Mouse (Mus musculus) embryonic fibroblast, embryonic 13.5 days (primary cell): Measurements from ENCODE around the gene Ostn. TPM values are rescaled to one million over a fixed set of nuclear protein-coding genes. Genes with fewer than 3 reads are reported as not detected.
A peak's percentile ranks its signal among the peaks of the same experiment; 100 is the strongest.

Experiments used
- H3K27ac ChIP-seq: 2 replicates; pipeline ENCODE4 v1.5.1; 2012; ENCODE audit warnings: low read length, control low read depth, inconsistent platforms; ENCODE audit not compliant: insufficient read depth
- H3K4me1 ChIP-seq: 2 replicates; pipeline ENCODE4 v1.6.1; 2011; ENCODE audit warnings: low read length; ENCODE audit not compliant: control insufficient read depth, insufficient read depth
- H3K4me3 ChIP-seq: 2 replicates; pipeline ENCODE4 v1.5.1; 2011; ENCODE audit warnings: mild to moderate bottlenecking, control low read depth, low read length; ENCODE audit not compliant: insufficient read depth
- CTCF ChIP-seq: IDR thresholded peaks from 2 replicates; pipeline ENCODE4 v1.5.1; 2011; ENCODE audit warnings: mild to moderate bottlenecking, control low read depth, low read length, moderate library complexity, borderline replicate concordance; ENCODE audit not compliant: insufficient read depth
- POLR2A ChIP-seq: IDR thresholded peaks from 2 replicates; pipeline ENCODE4 v1.6.1; 2011; ENCODE audit warnings: low read depth, mild to moderate bottlenecking, control low read depth, low read length, moderate library complexity
- polyA plus RNA-seq: library from polyadenylated mRNA; stranded (reverse); fragments of >200 nt; gene quantifications from 2 replicates; pipeline ENCODE4 v1.2.4, GENCODE M21; 2011; ENCODE audit warnings: low read depth; ENCODE audit not compliant: missing spikeins, insufficient read length

Gene Ostn
- polyA plus RNA-seq, 1 experiment = 2.3 TPM

DNA sequence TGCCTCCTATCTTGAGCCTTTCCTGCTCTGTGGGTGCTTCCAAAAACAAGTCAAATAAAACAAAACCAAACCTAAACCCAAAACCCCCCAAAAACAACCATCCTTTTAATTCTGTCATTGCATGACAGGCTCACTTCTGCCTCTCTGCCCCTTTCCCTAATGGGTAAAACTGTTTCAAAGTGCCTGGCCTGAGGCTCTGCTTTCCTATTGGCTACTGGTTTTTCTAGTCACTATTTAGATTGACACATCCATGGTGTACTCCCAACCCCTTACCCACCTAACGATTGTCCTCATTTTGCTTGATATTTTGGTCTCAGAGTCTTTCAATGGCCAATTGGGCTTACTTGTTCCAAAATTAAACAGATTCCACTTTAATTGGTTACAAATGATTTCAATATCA, 78.4 kb downstream of the Ostn start:
- Histone ChIP-seq H3K4me1 (peaks cover 7% of the 10 kb centered on the region), H3K4me3 (no peak overlapping the region), H3K27ac (no peak overlapping the region; the same call in 1 of the 2 replicates)
- TF ChIP-seq POLR2A (no peak), CTCF (no peak)

DNA sequence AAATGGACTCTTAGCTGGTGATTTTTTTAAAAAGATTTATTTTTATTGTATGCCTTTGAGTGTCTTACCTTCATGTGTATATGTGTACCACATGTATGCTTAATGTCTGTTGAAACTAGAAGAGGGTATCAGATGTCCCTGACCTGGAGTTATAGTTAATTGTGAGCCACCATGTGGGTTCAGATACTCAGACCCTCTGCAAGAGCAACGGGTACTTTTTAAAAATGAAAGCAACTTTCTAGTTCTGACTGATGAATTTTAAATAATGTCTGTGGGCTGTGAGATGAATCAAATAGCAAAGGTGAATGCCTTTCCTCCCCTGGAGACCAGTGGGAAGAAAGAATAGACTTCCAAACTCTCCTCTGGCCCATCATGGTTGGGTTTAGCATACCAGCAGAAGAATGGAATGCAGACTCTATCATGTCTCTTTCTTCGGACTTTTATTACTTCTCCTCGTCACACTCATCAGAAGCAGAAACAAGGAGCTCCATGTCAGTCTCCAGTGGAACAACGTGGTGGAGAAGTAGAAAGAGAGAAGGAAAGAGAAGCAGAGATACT, 79.6 kb downstream of the Ostn start:
- H3K27ac ChIP-seq = no peak overlapping the region
- H3K4me1 ChIP-seq = peaks cover 7% of the 10 kb centered on the region
- TF ChIP-seq POLR2A = no peak
- no peak for TF ChIP-seq CTCF
- no peak overlapping the region for H3K4me3 ChIP-seq

DNA sequence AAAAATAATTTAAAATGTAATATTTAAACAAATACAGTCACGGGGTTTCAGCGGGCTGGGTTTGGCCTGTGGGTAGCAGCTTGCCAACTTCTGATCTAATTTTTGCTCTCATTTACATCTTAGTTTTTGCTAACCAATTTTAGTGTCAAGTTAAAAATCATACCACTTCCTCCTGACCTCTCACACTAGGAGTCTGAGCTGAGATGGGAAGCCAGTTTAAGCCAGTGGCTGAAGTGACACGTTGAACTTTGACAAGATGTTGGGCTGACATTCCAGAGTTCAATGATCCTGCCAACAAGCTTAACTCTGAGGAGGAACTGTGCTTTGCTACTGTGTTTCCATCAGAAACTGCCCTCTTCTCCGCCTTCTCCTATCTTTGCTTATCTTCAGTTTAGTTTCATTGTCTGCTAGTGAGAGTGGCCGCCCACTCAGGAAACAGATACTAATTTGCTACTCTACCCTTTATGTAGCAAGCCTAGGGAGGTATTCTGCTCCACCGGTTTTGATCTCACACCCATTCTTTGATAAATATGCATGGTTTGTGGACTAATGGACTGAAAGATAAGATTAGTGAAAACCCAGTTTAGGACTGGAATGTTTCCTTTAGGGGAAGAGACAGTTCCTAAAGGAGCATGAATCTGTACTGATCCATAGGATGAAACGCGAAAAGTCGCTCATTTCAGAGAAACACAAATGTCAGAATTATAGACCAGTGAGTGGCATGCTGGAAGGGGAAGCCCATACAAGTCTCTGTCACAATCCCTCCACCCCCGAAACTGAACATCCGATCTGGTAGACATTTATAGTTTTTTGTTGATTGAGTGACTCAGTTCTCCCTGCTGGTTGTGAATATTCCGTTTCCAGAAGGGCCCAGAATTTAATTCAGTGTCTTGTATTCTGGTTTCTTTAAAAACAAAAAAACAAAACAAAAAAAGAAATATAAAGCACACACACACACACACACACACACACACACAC, 80.6 kb downstream of the Ostn start:
- peak overlapping the region; percentile 19; the same call in 1 of the 2 replicates for H3K4me3 ChIP-seq
- H3K27ac ChIP-seq = peak overlapping the region; percentile 72
- TF ChIP-seq POLR2A = no peak
- peaks cover 7% of the 10 kb centered on the region for H3K4me1 ChIP-seq

DNA sequence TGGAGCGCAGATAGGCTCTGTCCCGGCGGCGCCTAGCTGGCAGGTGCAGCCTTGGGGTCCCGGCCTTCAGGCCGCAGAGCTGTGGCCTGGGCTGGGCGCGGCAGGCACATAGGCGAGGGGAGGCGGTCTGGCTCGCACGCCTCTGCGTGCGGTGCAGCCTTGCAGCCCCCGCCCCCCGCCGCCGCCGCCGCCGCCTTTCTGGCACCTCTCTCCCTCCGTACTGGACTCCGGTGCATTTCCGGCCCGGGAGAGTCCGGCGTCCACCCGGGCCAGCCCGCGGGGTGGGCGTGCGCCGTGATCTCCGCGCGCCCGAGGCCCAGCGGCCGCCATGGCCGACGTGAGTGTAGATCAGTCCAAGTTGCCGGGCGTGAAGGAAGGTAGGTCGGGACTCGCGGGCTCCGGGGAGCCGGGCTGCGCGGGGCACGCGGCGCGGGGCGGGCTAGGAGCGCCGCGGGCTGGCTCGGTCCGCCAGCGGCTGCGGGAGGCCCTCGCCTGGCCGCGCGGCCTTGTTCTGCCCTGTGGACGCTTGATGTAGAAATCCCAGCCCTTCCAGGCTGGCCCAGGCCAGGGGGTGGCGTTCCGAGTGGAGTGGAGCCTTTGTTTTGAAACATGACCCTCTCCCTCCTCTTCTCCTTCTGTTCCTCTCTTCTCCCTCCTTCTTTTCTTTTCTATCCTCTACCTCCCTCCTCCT, 81.6 kb downstream of the Ostn start, which contains the start of gene Ccdc50:
Ccdc50 (plus strand) TSS at position 109 of the 691 bp plus-strand sequence.
- Histone ChIP-seq H3K27ac (peak within 1 kb of the TSS; percentile 95), H3K4me1 (peaks cover 7% of the 10 kb centered on the region), H3K4me3 (peak within 1 kb of the TSS; percentile 93)
- TF ChIP-seq CTCF (no peak), POLR2A (peak; percentile 50)

DNA sequence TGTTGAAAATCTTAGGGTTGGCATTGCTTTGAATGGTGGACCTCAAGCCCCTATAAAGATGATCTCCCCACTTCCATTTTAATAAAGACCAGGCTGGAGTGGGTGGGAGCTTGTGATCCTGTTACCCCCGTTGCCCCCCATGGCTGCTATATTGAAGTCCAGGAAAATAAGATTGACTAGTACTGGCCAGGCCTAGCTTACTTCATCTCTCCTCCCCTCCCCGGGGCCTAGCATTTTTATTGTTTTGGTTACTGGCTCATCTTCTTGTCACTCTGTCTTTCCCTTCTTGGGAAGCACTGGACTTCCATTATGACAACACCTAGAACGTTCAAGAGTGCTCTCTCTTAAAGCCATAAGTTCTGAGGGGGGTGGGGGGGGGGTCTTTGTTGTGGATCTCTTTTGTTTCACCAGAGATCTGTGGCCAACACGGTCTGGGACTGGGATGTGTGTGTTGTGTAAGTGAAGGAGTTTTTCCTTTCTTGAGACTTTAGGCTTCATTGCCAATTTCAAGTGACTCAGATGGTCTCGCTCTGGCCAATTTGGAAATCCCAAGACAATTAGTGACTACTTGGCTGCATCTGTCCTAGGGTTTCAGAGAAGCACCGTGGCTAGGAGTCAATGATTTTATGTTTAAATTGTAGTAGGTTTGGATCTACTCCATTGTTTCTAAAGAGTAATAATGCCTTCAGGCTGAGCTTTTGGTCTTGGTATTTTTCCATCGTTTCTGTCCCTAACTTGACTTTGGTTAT, 82.4 kb downstream of the Ostn start:
- Histone ChIP-seq H3K4me1 (peaks cover 7% of the 10 kb centered on the region), H3K27ac (peak overlapping the region; percentile 95), H3K4me3 (peak overlapping the region; percentile 93)
- TF ChIP-seq CTCF (no peak), POLR2A (no peak; the same call in 1 of the 2 replicates)

DNA sequence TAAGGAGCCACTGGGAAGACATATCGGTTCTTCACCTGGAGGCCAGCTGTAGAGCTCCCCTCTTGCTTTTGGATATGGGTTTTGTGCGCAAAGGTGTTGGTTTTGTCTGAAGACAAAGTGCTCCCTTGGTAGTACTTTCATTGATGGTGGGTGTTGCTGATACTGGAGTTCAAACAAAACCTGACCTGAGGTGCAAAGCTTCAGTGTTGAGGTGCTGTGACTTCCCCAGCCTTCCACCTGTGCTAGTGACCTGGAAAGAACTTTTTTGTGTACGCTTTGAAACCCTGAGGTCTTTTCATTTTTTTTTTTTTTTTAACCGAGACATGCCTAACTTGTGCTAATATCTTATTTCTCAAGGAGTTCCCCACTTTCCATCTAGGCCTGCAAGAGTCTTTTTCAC, 83.0 kb downstream of the Ostn start:
- peak overlapping the region; percentile 93; the same call in 1 of the 2 replicates for H3K4me3 ChIP-seq
- TF ChIP-seq CTCF = no peak
- no peak for TF ChIP-seq POLR2A
- peaks cover 7% of the 10 kb centered on the region for H3K4me1 ChIP-seq
- H3K27ac ChIP-seq = peak overlapping the region; percentile 95; the same call in 1 of the 2 replicates

DNA sequence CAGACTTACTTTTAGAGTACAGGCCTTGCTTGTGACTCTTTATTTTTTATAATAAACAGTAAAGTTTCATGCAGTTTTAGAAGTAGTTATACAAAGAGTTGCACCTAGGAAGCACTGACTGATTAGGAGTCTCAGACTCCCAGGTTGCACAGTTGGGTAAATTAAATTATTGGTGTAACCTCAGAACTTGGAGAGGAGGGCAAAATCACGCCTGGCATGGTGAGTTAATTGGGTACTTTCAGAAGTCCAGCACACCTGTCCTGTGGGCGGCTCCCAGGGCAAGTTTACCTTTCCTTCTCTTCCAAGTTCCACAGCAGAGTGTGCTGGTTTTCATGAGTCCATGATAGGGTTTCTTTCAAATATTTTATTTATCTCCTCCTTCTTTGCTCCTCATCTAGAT, 84.6 kb downstream of the Ostn start:
- H3K4me1 ChIP-seq = peaks cover 7% of the 10 kb centered on the region
- TF ChIP-seq CTCF (no peak), POLR2A (no peak)
- no peak overlapping the region for H3K27ac ChIP-seq
- H3K4me3 ChIP-seq = no peak overlapping the region

DNA sequence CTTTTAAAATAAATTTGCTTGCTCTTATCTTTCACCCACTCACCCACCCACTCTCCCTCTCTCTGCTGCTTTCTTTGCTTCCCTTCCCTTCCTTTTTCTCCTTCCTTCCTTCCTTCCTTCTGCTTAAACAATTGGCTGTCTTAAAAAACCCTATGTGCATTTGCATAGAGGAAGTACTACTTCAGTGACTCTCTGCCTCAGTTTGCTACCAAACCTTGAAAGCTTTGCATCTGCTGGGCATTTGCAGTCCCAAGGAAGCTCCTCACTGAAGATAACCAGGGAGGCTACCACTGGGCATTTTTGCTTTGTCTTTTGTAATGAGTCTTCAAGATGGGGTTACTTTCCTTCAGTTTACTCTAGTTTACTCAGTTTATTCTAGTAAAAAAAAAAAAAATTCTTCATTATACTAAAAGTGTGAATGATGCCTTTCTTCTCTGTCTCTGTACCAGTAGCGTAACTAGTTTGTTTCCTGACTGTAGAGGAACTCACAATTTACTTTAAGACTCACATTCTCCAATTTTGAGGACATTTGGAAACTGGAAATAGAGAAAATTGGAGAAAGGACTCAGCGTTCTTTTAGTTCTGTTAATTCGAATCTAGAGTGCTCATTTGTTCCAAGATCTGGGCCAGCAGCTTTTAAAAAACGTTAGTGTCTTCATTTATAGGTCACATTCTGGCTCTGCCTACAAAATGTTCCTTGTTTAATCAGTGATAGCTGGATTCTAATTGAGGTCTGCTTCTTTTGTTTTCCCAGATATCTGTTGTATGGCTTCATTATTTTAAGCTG, 88.2 kb downstream of the Ostn start:
- H3K4me3 ChIP-seq = no peak overlapping the region
- no peak overlapping the region for H3K27ac ChIP-seq
- H3K4me1 ChIP-seq = no peaks in the 10 kb centered on the region; the same call in 1 of the 2 replicates
- TF ChIP-seq CTCF (no peak), POLR2A (no peak)
